Mouse (Mus musculus) erythroblast, embryonic 14.5 days (primary cell): ENCODE measurements around the gene Gm17545.

Experiments used
- GATA1 ChIP-seq: IDR thresholded peaks from 2 replicates; pipeline ENCODE4 v1.6.1; 2012; ENCODE audit warnings: low read length, inconsistent platforms, mixed read lengths
- TAL1 ChIP-seq: IDR thresholded peaks from 3 replicates; pipeline ENCODE4 v1.6.1; 2012; ENCODE audit warnings: low read length, inconsistent platforms, mixed read lengths

DNA sequence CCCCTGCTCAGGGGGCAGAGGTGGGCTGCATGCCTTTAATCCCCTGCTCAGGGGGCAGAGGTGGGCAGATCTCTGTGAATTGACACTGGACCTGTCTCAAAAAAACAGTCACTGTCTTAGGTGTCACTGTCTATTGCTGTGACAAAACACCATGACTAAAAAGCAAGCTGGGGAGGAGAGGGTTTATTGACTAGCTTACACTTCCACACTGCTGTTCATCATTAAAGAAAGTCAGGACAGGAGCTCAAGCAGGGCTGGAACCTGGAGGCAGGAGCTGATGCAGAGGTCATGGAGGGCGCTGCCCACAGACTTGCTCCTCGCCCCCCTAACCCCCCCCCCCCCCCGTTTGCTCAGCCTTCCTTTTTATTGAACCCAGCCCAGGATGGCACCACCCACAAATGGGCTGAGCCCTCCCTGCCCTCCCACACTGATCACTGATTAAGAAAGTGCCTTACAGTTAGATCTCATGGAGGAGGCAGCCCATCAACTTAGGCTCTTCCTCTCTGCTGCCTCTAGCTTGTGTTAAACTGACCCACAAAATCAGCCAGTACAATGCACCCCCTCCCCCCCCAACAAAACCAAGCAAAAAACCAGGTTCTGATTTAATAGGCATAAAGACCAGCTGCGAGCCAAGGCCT, 25.9 kb upstream of the Gm17545 start:
- TF ChIP-seq TAL1 (no peak), GATA1 (no peak)
